Mouse (Mus musculus): ENCODE measurements around the gene Olfr1216. TPM values are rescaled to one million over a fixed set of nuclear protein-coding genes. Genes with fewer than 3 reads are reported as not detected.
"Not testable (repeated sequence)": the region's sequence is repeated elsewhere in the genome, so short reads cannot be mapped to it uniquely, and the experiment has no call there.

Gene Olfr1216
- total RNA-seq (2015): not detected in 2 replicates
- not detected in 2 replicates for total RNA-seq (2017)

- no peak for ATAC-seq (ENCODE audit: poor library complexity, severe bottlenecking)
Measured at GRCm38 (mm10) chr2:89018240-89018639, at the start of gene Olfr1216. TSS of gene Olfr1216 (minus strand) at chr2:89018340.

- no peak for ATAC-seq (ENCODE audit: poor library complexity, severe bottlenecking)
Measured at GRCm38 (mm10) chr2:89061087-89061486, 42.9 kb upstream of the Olfr1216 start, which contains the start of gene Olfr1218. TSS of gene Olfr1218 (minus strand) at chr2:89061187.

- no peak for ATAC-seq (ENCODE audit: poor library complexity, severe bottlenecking)
Measured at GRCm38 (mm10) chr2:89031965-89032364, 13.8 kb upstream of the Olfr1216 start, which contains the start of gene Olfr1217. TSS of gene Olfr1217 (minus strand) at chr2:89032065.

GRCm38 (mm10) chr2:89021436-89021835, 3.3 kb upstream of the Olfr1216 start:
- not testable (repeated sequence) for ATAC-seq (ENCODE audit: poor library complexity, severe bottlenecking)

- no peak for ATAC-seq (ENCODE audit: poor library complexity, severe bottlenecking)
Measured at GRCm38 (mm10) chr2:89006873-89007272, 11.3 kb downstream of the Olfr1216 start, which contains the start of gene Olfr1215. TSS of gene Olfr1215 (minus strand) at chr2:89006973.

GRCm38 (mm10) chr2:88992553-88992952, 25.6 kb downstream of the Olfr1216 start, which contains the start of gene Olfr1214:
TSS of gene Olfr1214 (minus strand) at chr2:88992653.
- ATAC-seq (ENCODE audit: poor library complexity, severe bottlenecking): no peak

- no peak for ATAC-seq (ENCODE audit: poor library complexity, severe bottlenecking)
Measured at GRCm38 (mm10) chr2:88980181-88980580, 38.0 kb downstream of the Olfr1216 start, which contains the start of gene Gm13762. TSS of gene Gm13762 (minus strand) at chr2:88980281.

Other genes with a start within 250 kb of the Olfr1216 start
- not detected in 2 replicates for gene Olfr1200, start 247.9 kb downstream of the Olfr1216 start, total RNA-seq (2015)
- gene Olfr1200, start 247.9 kb downstream of the Olfr1216 start, total RNA-seq (2017): not detected in 2 replicates
- not detected in 2 replicates for gene Olfr1201, start 225.3 kb downstream of the Olfr1216 start, total RNA-seq (2015)
- gene Olfr1201, start 225.3 kb downstream of the Olfr1216 start, total RNA-seq (2017): not detected in 2 replicates
- not detected in 2 replicates for gene Olfr1202, start 203.8 kb downstream of the Olfr1216 start, total RNA-seq (2015)
- gene Olfr1202, start 203.8 kb downstream of the Olfr1216 start, total RNA-seq (2017): not detected in 2 replicates
- not detected in 2 replicates for gene Olfr1205, start 188.6 kb downstream of the Olfr1216 start, total RNA-seq (2015)
- gene Olfr1205, start 188.6 kb downstream of the Olfr1216 start, total RNA-seq (2017): not detected in 2 replicates
- not detected in 2 replicates for gene Olfr1204, start 169.0 kb downstream of the Olfr1216 start, total RNA-seq (2015)
- gene Olfr1204, start 169.0 kb downstream of the Olfr1216 start, total RNA-seq (2017): not detected in 2 replicates
- not detected in 2 replicates for gene Olfr1206, start 155.1 kb downstream of the Olfr1216 start, total RNA-seq (2015)
- not detected in 2 replicates for gene Olfr1206, start 155.1 kb downstream of the Olfr1216 start, total RNA-seq (2017)
- gene Olfr1208, start 116.0 kb downstream of the Olfr1216 start, total RNA-seq (2015): not detected in 2 replicates
- gene Olfr1208, start 116.0 kb downstream of the Olfr1216 start, total RNA-seq (2017): not detected in 2 replicates
- gene Olfr1209, start 103.2 kb downstream of the Olfr1216 start, total RNA-seq (2015): not detected in 2 replicates
- not detected in 2 replicates for gene Olfr1209, start 103.2 kb downstream of the Olfr1216 start, total RNA-seq (2017)
- gene Olfr1211, start 80.2 kb downstream of the Olfr1216 start, total RNA-seq (2015): not detected in 2 replicates
- gene Olfr1211, start 80.2 kb downstream of the Olfr1216 start, total RNA-seq (2017): not detected in 2 replicates
- gene Olfr1212, start 64.4 kb downstream of the Olfr1216 start, total RNA-seq (2015): not detected in 2 replicates
- not detected in 2 replicates for gene Olfr1212, start 64.4 kb downstream of the Olfr1216 start, total RNA-seq (2017)
- not detected in 2 replicates for gene Gm13762, start 38.1 kb downstream of the Olfr1216 start, total RNA-seq (2015)
- gene Gm13762, start 38.1 kb downstream of the Olfr1216 start, total RNA-seq (2017): not detected in 2 replicates
- gene Olfr1214, start 25.7 kb downstream of the Olfr1216 start, total RNA-seq (2015): not detected in 2 replicates
- not detected in 2 replicates for gene Olfr1214, start 25.7 kb downstream of the Olfr1216 start, total RNA-seq (2017)
- gene Olfr1215, start 11.4 kb downstream of the Olfr1216 start, total RNA-seq (2015): not detected in 2 replicates
- gene Olfr1215, start 11.4 kb downstream of the Olfr1216 start, total RNA-seq (2017): not detected in 2 replicates
- gene Olfr1217, start 13.7 kb upstream of the Olfr1216 start, total RNA-seq (2015): not detected in 2 replicates
- gene Olfr1217, start 13.7 kb upstream of the Olfr1216 start, total RNA-seq (2017): not detected in 2 replicates
- gene Olfr1218, start 42.8 kb upstream of the Olfr1216 start, total RNA-seq (2015): not detected in 2 replicates
- not detected in 2 replicates for gene Olfr1218, start 42.8 kb upstream of the Olfr1216 start, total RNA-seq (2017)
- not detected in 2 replicates for gene Olfr1219, start 65.2 kb upstream of the Olfr1216 start, total RNA-seq (2015)
- gene Olfr1219, start 65.2 kb upstream of the Olfr1216 start, total RNA-seq (2017): not detected in 2 replicates
- not detected in 2 replicates for gene Olfr1220, start 88.5 kb upstream of the Olfr1216 start, total RNA-seq (2015)
- gene Olfr1220, start 88.5 kb upstream of the Olfr1216 start, total RNA-seq (2017): not detected in 2 replicates
- not detected in 2 replicates for gene Olfr1221, start 98.9 kb upstream of the Olfr1216 start, total RNA-seq (2015)
- gene Olfr1221, start 98.9 kb upstream of the Olfr1216 start, total RNA-seq (2017): not detected in 2 replicates
- gene Olfr1222, start 114.7 kb upstream of the Olfr1216 start, total RNA-seq (2015): not detected in 2 replicates
- gene Olfr1222, start 114.7 kb upstream of the Olfr1216 start, total RNA-seq (2017): not detected in 2 replicates
- not detected in 2 replicates for gene Olfr1223, start 133.2 kb upstream of the Olfr1216 start, total RNA-seq (2015)
- not detected in 2 replicates for gene Olfr1223, start 133.2 kb upstream of the Olfr1216 start, total RNA-seq (2017)
- gene Olfr1224-ps1, start 145.8 kb upstream of the Olfr1216 start, total RNA-seq (2015): not detected in 2 replicates
- gene Olfr1224-ps1, start 145.8 kb upstream of the Olfr1216 start, total RNA-seq (2017): not detected in 2 replicates
- gene Olfr1225, start 156.3 kb upstream of the Olfr1216 start, total RNA-seq (2015): not detected in 2 replicates
- gene Olfr1225, start 156.3 kb upstream of the Olfr1216 start, total RNA-seq (2017): not detected in 2 replicates
- not detected in 2 replicates for gene Olfr1226, start 181.7 kb upstream of the Olfr1216 start, total RNA-seq (2015)
- not detected in 2 replicates for gene Olfr1226, start 181.7 kb upstream of the Olfr1216 start, total RNA-seq (2017)
- not detected in 2 replicates for gene Olfr1228, start 235.7 kb upstream of the Olfr1216 start, total RNA-seq (2015)
- not detected in 2 replicates for gene Olfr1228, start 235.7 kb upstream of the Olfr1216 start, total RNA-seq (2017)